Mouse (Mus musculus): ENCODE data around the gene Hist1h3e.

DNA sequence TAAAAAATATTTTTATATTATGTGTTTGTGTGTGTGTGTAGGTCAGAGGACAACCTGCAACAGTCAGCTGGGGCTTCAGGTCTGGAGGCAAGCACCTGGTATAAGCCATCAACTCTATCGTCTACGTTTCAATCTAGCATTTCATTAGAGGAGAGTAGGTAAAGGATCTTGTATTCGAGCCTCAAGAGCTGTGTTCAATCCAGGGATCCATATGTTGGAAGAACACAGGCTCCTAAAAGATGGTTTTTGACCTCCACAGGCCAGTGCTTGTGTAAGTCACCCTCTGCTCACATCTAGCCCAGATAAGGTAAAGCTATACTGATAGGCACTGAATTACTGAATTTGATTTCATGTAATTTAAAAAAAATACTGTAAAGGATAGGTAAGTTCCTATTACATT lies 5.3 kb downstream of the Hist1h3e start:
- no peak for TF ChIP-seq TAL1 (IDR thresholded peaks at IDR 0.05; ENCODE audit: low read length)
- TF ChIP-seq GATA1 (IDR thresholded peaks at IDR 0.05; ENCODE audit: low read length): no peak
